Mouse (Mus musculus) CD4-positive, CD25-positive, alpha-beta regulatory T cell, adult 2 months (primary cell): ENCODE measurements at regions not wholly inside any gene's neighbourhood (a gene's known extent, or its start where the extent isn't known, plus 50 kb on each side); places are given as distances from the start of the nearest gene placed in this dataset.
A peak's percentile ranks its signal among the peaks of the same experiment; 100 is the strongest.

ENCODE experiments used
- DNase-seq: peaks from one replicate; pipeline ENCODE4 v3.0.0-alpha.2; 2012; ENCODE audit warnings: low read depth, low spot score

GRCm38 (mm10) chr17:49149896-49150295 is 217.7 kb downstream of the Lrfn2 start:
- DNase-seq = no peak

GRCm38 (mm10) chr17:49150971-49151422 is 218.8 kb downstream of the Lrfn2 start:
- no peak for DNase-seq

- DNase-seq = no peak
Observed at GRCm38 (mm10) chr17:49153994-49154393, 221.8 kb downstream of the Lrfn2 start.

GRCm38 (mm10) chr17:49155001-49155515 is 222.9 kb downstream of the Lrfn2 start:
- DNase-seq = no peak

GRCm38 (mm10) chr17:49157586-49157985 is 225.4 kb downstream of the Lrfn2 start:
- no peak for DNase-seq

GRCm38 (mm10) chr17:49171252-49172047 is 239.3 kb downstream of the Lrfn2 start:
- DNase-seq = peak; percentile 47

GRCm38 (mm10) chr17:49172052-49172799 is 240.0 kb downstream of the Lrfn2 start:
- DNase-seq = no peak

GRCm38 (mm10) chr17:49172800-49173150 is 240.6 kb downstream of the Lrfn2 start:
- DNase-seq = no peak

GRCm38 (mm10) chr17:49177966-49178731 is 246.0 kb downstream of the Lrfn2 start:
- no peak for DNase-seq

- peak; percentile 35 for DNase-seq
Observed at GRCm38 (mm10) chr17:49182485-49182884, 245.7 kb upstream of the Mocs1 start.

GRCm38 (mm10) chr17:49183917-49184316 is 244.2 kb upstream of the Mocs1 start:
- no peak for DNase-seq

GRCm38 (mm10) chr17:49185052-49185612 is 243.0 kb upstream of the Mocs1 start:
- no peak for DNase-seq

- peak; percentile 10 for DNase-seq
Observed at GRCm38 (mm10) chr17:49189765-49190164, 238.4 kb upstream of the Mocs1 start.

- DNase-seq = no peak
Observed at GRCm38 (mm10) chr17:49190337-49190736, 237.8 kb upstream of the Mocs1 start.

- DNase-seq = no peak
Observed at GRCm38 (mm10) chr17:49196046-49196684, 232.0 kb upstream of the Mocs1 start.

- no peak for DNase-seq
Observed at GRCm38 (mm10) chr17:49201495-49201894, 226.7 kb upstream of the Mocs1 start.

GRCm38 (mm10) chr17:49205095-49205494 is 223.1 kb upstream of the Mocs1 start:
- no peak for DNase-seq

GRCm38 (mm10) chr17:49205564-49205963 is 222.6 kb upstream of the Mocs1 start:
- DNase-seq = no peak

GRCm38 (mm10) chr17:49206708-49207107 is 221.5 kb upstream of the Mocs1 start:
- DNase-seq = no peak

GRCm38 (mm10) chr17:49208315-49208820 is 219.8 kb upstream of the Mocs1 start:
- no peak for DNase-seq

GRCm38 (mm10) chr17:49212918-49213317 is 215.2 kb upstream of the Mocs1 start:
- no peak for DNase-seq
